Comparison of ENCODE assay signal across 8 mouse cellular contexts in genomic region chr11:88999723-89000526, GRCm38 (mm10). TPM values are rescaled to one million over a fixed set of nuclear protein-coding genes. Genes with fewer than 3 reads are reported as not detected.
DNase-seq lines count a peak whose midpoint lies in the region; ATAC-seq and TF ChIP-seq lines count a peak whose summit lies in the region.

No protein-coding gene starts in this region.

- no peaks in the 10 kb centered on the region for H3K36me3 ChIP-seq in kidney, adult 2 months (ENCODE audit: control insufficient read depth, insufficient read depth, low read length)
- H3K36me3 ChIP-seq in midbrain, embryonic 12.5 days = no peaks in the 10 kb centered on the region

- H3K27me3 ChIP-seq in kidney, adult 2 months (replicated peaks; ENCODE audit: control insufficient read depth, insufficient read depth, low read length) = no peaks in the 10 kb centered on the region
- H3K27me3 ChIP-seq in midbrain, embryonic 12.5 days = peaks cover 30% of the 10 kb centered on the region

- H3K9me3 ChIP-seq in midbrain, embryonic 12.5 days = no peaks in the 10 kb centered on the region

- TF ChIP-seq CTCF in kidney, adult 2 months (conservative IDR thresholded peaks at IDR 0.05; ENCODE audit: insufficient read depth, insufficient read length, low read depth, low read length) = no peak

- peaks cover 14% of the 10 kb centered on the region for H3K4me1 ChIP-seq in kidney, adult 2 months (ENCODE audit: control insufficient read depth, insufficient read depth, low read length)
- peaks cover 11% of the 10 kb centered on the region; the same call in 1 of the 2 replicates for H3K4me1 ChIP-seq in midbrain, embryonic 12.5 days

- peak overlapping the region; percentile 56 for H3K4me2 ChIP-seq in midbrain, embryonic 12.5 days (replicated peaks)

- peak overlapping the region; percentile 82 for H3K4me3 ChIP-seq in kidney, adult 2 months (ENCODE audit: insufficient read depth, low read depth, low read length)
- H3K4me3 ChIP-seq in midbrain, embryonic 12.5 days = peak overlapping the region; percentile 44

- H3K9ac ChIP-seq in midbrain, embryonic 12.5 days (replicated peaks) = peak overlapping the region; percentile 31; the same call in 1 of the 2 replicates

- 11% methylated on average over 33 of the region's 33 CpGs for WGBS in kidney, adult 2 months
- 28% methylated on average over 33 of the region's 33 CpGs for WGBS in midbrain, embryonic 12.5 days

- H3K27ac ChIP-seq in kidney, adult 2 months (ENCODE audit: insufficient read depth, low read depth, low read length) = peak overlapping the region; percentile 75
- H3K27ac ChIP-seq in midbrain, embryonic 12.5 days (replicated peaks) = peak overlapping the region; percentile 6; the same call in 1 of the 2 replicates

- peak; percentile 42 for DNase-seq in thymus, postnatal 14 days
- no peak for DNase-seq in thymus, adult 18-20 months
- peak; percentile 73 for DNase-seq in kidney, adult 2 months
- DNase-seq in thymus, postnatal 25 days = no peak
- DNase-seq in layer of hippocampus, postnatal 36 days = no peak
- DNase-seq in embryo, embryonic 9.5 days (ENCODE audit: extremely low spot score) = no peak

- no peak for TF ChIP-seq POLR2A in kidney, adult 2 months (IDR thresholded peaks at IDR 0.05; ENCODE audit: low read depth, low read length)

- ATAC-seq in erythroblast, adult 5-6 weeks (replicated peaks; ENCODE audit: low FRiP score, poor library complexity, severe bottlenecking) = peak; percentile 32
- no peak for ATAC-seq in midbrain, embryonic 12.5 days (ENCODE audit: low FRiP score, low read depth)

RNA-seq across cellular contexts. Expression of gene Trim25, which starts 0.7 kb away (rescaled TPM):
- 19.8 and 24.2 TPM in 2 replicates for total RNA-seq in erythroblast, adult 5-6 weeks (2015; ENCODE audit: low replicate concordance)
- total RNA-seq in erythroblast, adult 5-6 weeks (2017; ENCODE audit: low replicate concordance) = 16.4 and 20.5 TPM in 2 replicates
- polyA plus RNA-seq in kidney, adult 2 months (2012; rRNA removed) = 27.3 and 35.0 TPM in 2 replicates
- polyA plus RNA-seq in midbrain, embryonic 12.5 days (2016; fragmentation: Nextera tagmentation; extraction: Ambion mirVana) = 3.1 and 3.6 TPM in 2 replicates
- 1 to 10 TPM; 3.4 to 4.5 TPM for total RNA-seq in layer of hippocampus, postnatal 36 days (2021)

RNA-seq across cellular contexts. Expression of gene Coil, which starts 29.9 kb away (rescaled TPM):
- total RNA-seq in erythroblast, adult 5-6 weeks (2015; ENCODE audit: low replicate concordance) = 1.3 and 2.7 TPM in 2 replicates
- total RNA-seq in erythroblast, adult 5-6 weeks (2017; ENCODE audit: low replicate concordance) = 1.3 and 6.3 TPM in 2 replicates
- 3.1 and 3.6 TPM in 2 replicates for polyA plus RNA-seq in kidney, adult 2 months (2012; rRNA removed)
- polyA plus RNA-seq in midbrain, embryonic 12.5 days (2016; fragmentation: Nextera tagmentation; extraction: Ambion mirVana) = 32.9 and 34.2 TPM in 2 replicates
- total RNA-seq in layer of hippocampus, postnatal 36 days (2021) = 10 to 100 TPM; 17.5 to 19.4 TPM

RNA-seq across cellular contexts. Expression of gene Elobl, which starts 33.2 kb away (rescaled TPM):
- not detected in 2 replicates for total RNA-seq in erythroblast, adult 5-6 weeks (2015; ENCODE audit: low replicate concordance)
- total RNA-seq in erythroblast, adult 5-6 weeks (2017; ENCODE audit: low replicate concordance) = not detected in 2 replicates
- 0.92 and 1.5 TPM in 2 replicates for polyA plus RNA-seq in kidney, adult 2 months (2012; rRNA removed)
- not detected in 2 replicates for polyA plus RNA-seq in midbrain, embryonic 12.5 days (2016; fragmentation: Nextera tagmentation; extraction: Ambion mirVana)
- not detected for total RNA-seq in layer of hippocampus, postnatal 36 days (2021)

RNA-seq across cellular contexts. Expression of gene Scpep1, which starts 44.7 kb away (rescaled TPM):
- 15.0 and 15.2 TPM in 2 replicates for total RNA-seq in erythroblast, adult 5-6 weeks (2015; ENCODE audit: low replicate concordance)
- total RNA-seq in erythroblast, adult 5-6 weeks (2017; ENCODE audit: low replicate concordance) = 4.6 and 8.6 TPM in 2 replicates
- 61.5 and 74.1 TPM in 2 replicates for polyA plus RNA-seq in kidney, adult 2 months (2012; rRNA removed)
- polyA plus RNA-seq in midbrain, embryonic 12.5 days (2016; fragmentation: Nextera tagmentation; extraction: Ambion mirVana) = 45.5 and 47.9 TPM in 2 replicates
- total RNA-seq in layer of hippocampus, postnatal 36 days (2021) = 10 to 100 TPM; 12.9 to 13.1 TPM

Comparison
In these comparisons a context has a peak if more than half of its experiments do, and no peak if none do; other contexts are left out.
1. DNase-seq: peak in thymus, postnatal 14 days (single experiment) and kidney, adult 2 months (single experiment); none in thymus, adult 18-20 months (0 of 2), thymus, postnatal 25 days (single experiment), layer of hippocampus, postnatal 36 days (0 of 2) and embryo, embryonic 9.5 days (single experiment).